Comparison of ENCODE assay signal across 25 mouse cellular contexts in genomic region chr9:86738801-86739200, GRCm38 (mm10). TPM values are rescaled to one million over a fixed set of nuclear protein-coding genes. Genes with fewer than 3 reads are reported as not detected.
"Had no signal": no experiment of that assay in that cellular context is flagged by ENCODE, and none has a peak within 500 bp of the region (broad histone marks: within the 10 kb centered on the region; RNA-seq: fewer than 3 reads in every experiment).

No protein-coding gene starts in this region.

- ATAC-seq: liver, postnatal 0 days; lung, postnatal 0 days; midbrain, embryonic 13.5 days; midbrain, embryonic 16.5 days had no signal

- H3K4me3 ChIP-seq: limb, embryonic 12.5 days; limb, embryonic 15.5 days; megakaryocyte, embryonic 14.5 days; midbrain, embryonic 10.5 days; midbrain, embryonic 13.5 days; myocyte; neural tube, embryonic 13.5 days had no signal

- H3K9ac ChIP-seq: limb, embryonic 12.5 days; limb, embryonic 15.5 days; liver, embryonic 14.5 days; liver, postnatal 0 days; lung, embryonic 14.5 days; midbrain, embryonic 13.5 days; neural tube, embryonic 13.5 days had no signal

- H3K36me3 ChIP-seq: limb, embryonic 12.5 days; limb, embryonic 15.5 days; midbrain, embryonic 10.5 days; midbrain, embryonic 13.5 days; neural tube, embryonic 13.5 days had no signal

- H3K27me3 ChIP-seq: limb, embryonic 12.5 days; limb, embryonic 15.5 days; midbrain, embryonic 13.5 days; neural tube, embryonic 13.5 days had no signal

- H3K9me3 ChIP-seq: limb, embryonic 12.5 days; limb, embryonic 15.5 days; megakaryocyte, embryonic 14.5 days; midbrain, embryonic 10.5 days; midbrain, embryonic 13.5 days; neural tube, embryonic 13.5 days had no signal

- H3K4me2 ChIP-seq: limb, embryonic 12.5 days; limb, embryonic 15.5 days; liver, embryonic 11.5 days; lung, embryonic 14.5 days; midbrain, embryonic 13.5 days; neural tube, embryonic 13.5 days had no signal

- H3K27ac ChIP-seq: limb, embryonic 12.5 days; limb, embryonic 15.5 days; liver, embryonic 14.5 days; midbrain, embryonic 10.5 days; midbrain, embryonic 13.5 days; neural tube, embryonic 13.5 days had no signal

- DNase-seq: kidney, postnatal 10 days; kidney, postnatal 36 days; layer of hippocampus, postnatal 36 days; left cerebral cortex, postnatal 4 days; liver, postnatal 0 days; lung, embryonic 14.5 days; lung, postnatal 36 days; retina, postnatal 1 day; thymus, adult 18-20 months; thymus, postnatal 14 days; thymus, postnatal 4 days had no signal

RNA-seq across cellular contexts. Expression of gene Prss35, which starts 4.6 kb away (rescaled TPM):
- total RNA-seq: monocyte, adult 5-6 weeks; neutrophil, adult 5-6 weeks had no signal
- polyA plus RNA-seq: small intestine, adult 2 months had no signal

RNA-seq across cellular contexts. Expression of gene Me1, which starts 43.0 kb away (rescaled TPM):
- total RNA-seq: neutrophil, adult 5-6 weeks had no signal
